In the genomic region with DNA sequence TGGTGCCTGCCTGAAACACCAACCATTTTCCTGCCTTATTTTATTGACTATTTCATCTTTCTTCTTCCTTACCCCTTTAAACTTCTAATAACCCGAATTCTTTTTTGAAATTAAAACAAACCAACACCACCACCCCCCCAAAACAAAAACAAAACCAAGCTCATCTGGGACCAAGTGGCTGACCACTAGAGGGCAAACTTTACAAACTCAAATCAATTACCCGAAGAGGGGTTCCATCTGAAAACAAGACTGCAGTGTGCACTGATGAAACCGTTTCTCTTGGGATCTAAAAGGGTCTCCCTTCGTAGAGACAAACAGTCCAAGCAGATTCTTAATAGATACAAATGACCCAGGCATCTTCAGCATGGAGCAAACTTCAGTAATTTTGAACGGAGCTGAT, we compare ENCODE assay signal across 11 mouse cellular contexts. TPM values are rescaled to one million over a fixed set of nuclear protein-coding genes. Genes with fewer than 3 reads are reported as not detected.
A peak's percentile ranks its signal among the peaks of the same experiment; 100 is the strongest.
DNase-seq lines count a peak whose midpoint lies in the region; ATAC-seq and TF ChIP-seq lines count a peak whose summit lies in the region.
"Had no signal": no experiment of that assay in that cellular context is flagged by ENCODE, and none has a peak within 500 bp of the region (broad histone marks: within the 10 kb centered on the region; RNA-seq: fewer than 3 reads in every experiment).

No protein-coding gene starts in this region.

- no peak overlapping the region for H3K9ac ChIP-seq in liver, adult 2 months (ENCODE audit: low read depth, low read length)
- H3K9ac ChIP-seq: embryonic facial prominence, embryonic 12.5 days; hindbrain, embryonic 15.5 days had no signal

- H3K36me3 ChIP-seq in liver, adult 2 months (ENCODE audit: control insufficient read depth, insufficient read depth, low read length) = peaks cover 65% of the 10 kb centered on the region
- H3K36me3 ChIP-seq: hindbrain, embryonic 15.5 days had no signal

- no peak overlapping the region for H3K4me3 ChIP-seq in liver, adult 2 months (ENCODE audit: insufficient read depth, low read depth, low read length)
- H3K4me3 ChIP-seq: embryonic facial prominence, embryonic 12.5 days; hindbrain, embryonic 15.5 days had no signal

- H3K27me3 ChIP-seq in liver, adult 2 months (ENCODE audit: control insufficient read depth, insufficient read depth, low read length) = no peaks in the 10 kb centered on the region
- H3K27me3 ChIP-seq: embryonic facial prominence, embryonic 12.5 days; hindbrain, embryonic 15.5 days had no signal

- peak; percentile 41 for ATAC-seq in inflammation-experienced regulatory T-cells, adult 6 months

- 0 out of 2 replicates have a peak, but pooled peaks have one; percentile 1 for TF ChIP-seq CTCF in liver, adult 2 months (IDR thresholded peaks at IDR 0.05; ENCODE audit: low read depth, low read length)

- no peak for TF ChIP-seq POLR2A in liver, adult 2 months (IDR thresholded peaks at IDR 0.05; ENCODE audit: extremely low read depth, insufficient read depth, low read length)

- H3K4me1 ChIP-seq in liver, adult 2 months (ENCODE audit: control insufficient read depth, insufficient read depth, low read length) = peaks cover 20% of the 10 kb centered on the region; the same call in 1 of the 2 replicates

- no peak overlapping the region for H3K27ac ChIP-seq in liver, adult 2 months (replicated peaks; ENCODE audit: insufficient read depth, low read depth, low read length)
- H3K27ac ChIP-seq: embryonic facial prominence, embryonic 12.5 days; macrophage had no signal

- H3K79me2 ChIP-seq in liver, adult 2 months (ENCODE audit: control insufficient read depth, insufficient read depth, low read length) = peaks cover 26% of the 10 kb centered on the region

- peak; percentile 23 to 29 for DNase-seq in cerebellum, adult 18-20 months
- DNase-seq in cerebellum, adult 9-11 months = no peak
- DNase-seq in liver, adult 2 months (ENCODE audit: extremely low read depth, low read depth, low spot score) = peak; percentile 46
- DNase-seq in liver (no peak), ZHBTc4 (ENCODE audit: low read depth, low spot score) (peak; percentile 39)
- DNase-seq in right cerebral cortex, postnatal 36 days (ENCODE audit: low spot score in 2 of 2) = no peak
- no peak for DNase-seq in adrenal gland, postnatal 36 days

- 37% methylated on average over 5 of the region's 5 CpGs for WGBS in liver, adult 2 months

RNA-seq across cellular contexts. Expression of a gene that starts 49.3 kb away (rescaled TPM):
- total RNA-seq in liver, adult 2 months (2014; rRNA removed) = 65.4 and 89.1 TPM in 2 replicates
- polyA plus RNA-seq in liver, adult 2 months (2012; rRNA removed) = 17.1 and 21.0 TPM in 2 replicates
- polyA plus RNA-seq in inflammation-experienced regulatory T-cells, adult 6 months (2017; shearing (Covaris generic)) = 1 to 10 TPM in 2 of 3 experiments, under 1 TPM in 1; 0.18 to 3.0 (median 2.6) TPM
- 100 to 1,000 TPM; 148 to 154 TPM for total RNA-seq in adrenal gland, postnatal 36 days (2021)

Comparison
In these comparisons a context has a peak if more than half of its experiments do, and no peak if none do; other contexts are left out.
1. DNase-seq: peak in cerebellum, adult 18-20 months (2 of 2), liver, adult 2 months (single experiment) and ZHBTc4 (single experiment); none in cerebellum, adult 9-11 months (single experiment), liver (single experiment), right cerebral cortex, postnatal 36 days (0 of 2) and adrenal gland, postnatal 36 days (0 of 2).